Mouse (Mus musculus): Measurements from ENCODE around the gene Setd5. TPM values are rescaled to one million over a fixed set of nuclear protein-coding genes. Genes with fewer than 3 reads are reported as not detected.

The Setd5 gene
- 56.3 and 63.1 TPM in 2 replicates for polyA plus RNA-seq (2014; fragmentation: Nextera tagmentation; extraction: Ambion mirVana)

DNA sequence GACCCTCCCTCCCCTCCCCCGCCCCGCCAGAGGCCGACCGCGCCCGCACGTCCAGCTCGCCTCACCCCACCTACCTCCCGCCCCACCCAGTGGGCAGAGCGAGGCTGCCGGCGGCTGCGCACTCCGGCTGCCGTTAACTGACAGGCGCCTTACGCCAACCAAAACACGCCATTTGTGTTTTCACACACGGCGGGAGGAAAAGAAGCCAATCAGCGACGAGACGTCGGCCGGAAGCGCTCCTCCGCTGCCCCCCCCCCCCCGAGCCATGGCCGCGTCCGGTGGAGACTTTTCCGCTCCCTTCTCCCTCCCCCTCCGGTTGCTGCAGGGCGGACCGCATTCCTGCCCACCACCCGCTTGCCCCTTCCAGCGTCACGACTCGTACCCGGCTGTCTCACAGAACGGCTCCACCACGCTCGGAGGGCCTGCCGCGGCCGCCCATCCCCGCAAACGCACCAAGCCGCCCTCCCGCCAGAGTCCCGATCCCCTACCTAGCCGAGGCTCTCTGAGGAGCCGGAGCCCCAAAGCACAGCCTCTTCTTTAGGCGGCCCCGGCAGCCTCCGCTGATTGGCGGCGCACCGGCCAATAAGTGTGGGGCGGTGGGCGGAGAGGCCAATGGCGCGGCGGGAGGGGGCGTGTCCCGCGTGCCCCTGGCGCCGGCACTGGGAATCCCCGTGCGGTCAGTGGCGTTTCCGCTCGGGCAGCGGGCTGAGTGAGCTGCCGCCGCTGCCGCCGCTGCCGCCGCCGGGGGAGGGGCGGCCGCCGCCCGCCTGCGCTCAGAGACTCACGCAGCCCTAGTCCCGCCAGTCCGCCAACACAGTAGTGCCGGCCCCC, at the start of gene Setd5:
Setd5 (plus strand) TSS at position 680 of the 831 bp plus-strand sequence.
- H3K9me3 ChIP-seq (ENCODE audit: control insufficient read depth, low read length), result no peaks in the 10 kb centered on the region
- H3K4me3 ChIP-seq (ENCODE audit: low read depth, low read length), result peak within 1 kb of the TSS; percentile 91
- no peaks in the 10 kb centered on the region for H3K27me3 ChIP-seq (ENCODE audit: control insufficient read depth, insufficient read depth, low read length)
- H3K4me1 ChIP-seq (ENCODE audit: control insufficient read depth, insufficient read depth, low read length), result peaks cover 33% of the 10 kb centered on the region
- peak within 1 kb of the TSS; percentile 99 for H3K27ac ChIP-seq (ENCODE audit: low read depth, low read length)
- peak within 1 kb of the TSS; percentile 98 for H3K4me2 ChIP-seq (ENCODE audit: low read depth, low read length)
- H3K9ac ChIP-seq (replicated peaks; ENCODE audit: low read depth, low read length), result peak within 1 kb of the TSS; percentile 96
- H3K36me3 ChIP-seq (ENCODE audit: control insufficient read depth, insufficient read depth, low read length), result no peaks in the 10 kb centered on the region
- peak; percentile 95 for ATAC-seq (ENCODE audit: low read depth)
- WGBS, result 0% methylated on average over 60 of the region's 91 CpGs

DNA sequence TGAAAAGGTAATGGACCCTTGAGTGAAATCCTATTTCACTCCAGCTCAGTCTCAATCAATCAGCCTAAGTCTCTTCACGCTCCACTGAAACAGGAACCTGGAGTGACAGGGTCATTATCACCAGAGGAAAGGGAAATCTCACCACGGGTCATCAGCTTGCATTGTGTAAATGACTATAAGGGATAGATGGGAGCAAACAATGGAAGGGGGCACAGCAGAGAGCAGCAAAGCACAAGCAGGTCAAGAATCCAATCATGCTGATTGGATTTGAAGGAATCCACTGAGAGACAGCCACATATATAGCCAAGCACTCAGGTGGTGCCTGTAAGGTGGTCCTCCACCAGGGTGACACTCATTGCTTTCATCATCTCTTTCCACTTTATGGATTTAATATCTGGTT, 49.7 kb upstream of the Setd5 start:
- Histone ChIP-seq H3K4me2 (ENCODE audit: low read depth, low read length) (no peak overlapping the region), H3K9ac (replicated peaks; ENCODE audit: low read depth, low read length) (no peak overlapping the region), H3K36me3 (ENCODE audit: control insufficient read depth, insufficient read depth, low read length) (no peaks in the 10 kb centered on the region), H3K9me3 (ENCODE audit: control insufficient read depth, low read length) (no peaks in the 10 kb centered on the region), H3K27ac (ENCODE audit: low read depth, low read length) (no peak overlapping the region), H3K4me1 (ENCODE audit: control insufficient read depth, insufficient read depth, low read length) (no peaks in the 10 kb centered on the region), H3K27me3 (ENCODE audit: control insufficient read depth, insufficient read depth, low read length) (no peaks in the 10 kb centered on the region), H3K4me3 (ENCODE audit: low read depth, low read length) (no peak overlapping the region)
- ATAC-seq (ENCODE audit: low read depth), result no peak
- WGBS, result 5% methylated on average over 2 of the region's 2 CpGs

DNA sequence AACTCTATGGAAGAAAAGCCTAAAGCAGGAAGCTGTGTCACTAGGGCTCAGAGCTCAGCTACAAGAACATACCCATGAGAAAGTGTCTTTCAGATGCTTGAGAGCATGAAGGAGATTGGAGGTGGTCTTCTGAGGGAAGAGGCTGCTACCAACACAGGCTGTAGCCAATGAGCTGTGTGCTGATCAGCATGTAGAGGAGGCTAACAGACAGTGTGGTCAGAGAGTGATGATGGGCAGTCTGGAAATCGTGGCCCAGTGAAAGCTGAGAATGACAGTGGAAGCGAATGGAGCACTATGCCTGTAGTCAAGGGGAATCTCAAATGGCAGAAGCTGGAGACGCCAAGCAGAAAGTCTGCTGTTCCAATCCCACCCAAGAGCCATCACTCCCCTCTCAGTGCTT, 48.2 kb upstream of the Setd5 start:
- Histone ChIP-seq H3K4me2 (ENCODE audit: low read depth, low read length) (no peak overlapping the region), H3K36me3 (ENCODE audit: control insufficient read depth, insufficient read depth, low read length) (no peaks in the 10 kb centered on the region), H3K27me3 (ENCODE audit: control insufficient read depth, insufficient read depth, low read length) (no peaks in the 10 kb centered on the region), H3K27ac (ENCODE audit: low read depth, low read length) (no peak overlapping the region), H3K4me1 (ENCODE audit: control insufficient read depth, insufficient read depth, low read length) (no peaks in the 10 kb centered on the region), H3K4me3 (ENCODE audit: low read depth, low read length) (no peak overlapping the region), H3K9me3 (ENCODE audit: control insufficient read depth, low read length) (no peaks in the 10 kb centered on the region), H3K9ac (replicated peaks; ENCODE audit: low read depth, low read length) (no peak overlapping the region)
- WGBS, result 83% methylated on average over 3 of the region's 3 CpGs
- no peak for ATAC-seq (ENCODE audit: low read depth)

DNA sequence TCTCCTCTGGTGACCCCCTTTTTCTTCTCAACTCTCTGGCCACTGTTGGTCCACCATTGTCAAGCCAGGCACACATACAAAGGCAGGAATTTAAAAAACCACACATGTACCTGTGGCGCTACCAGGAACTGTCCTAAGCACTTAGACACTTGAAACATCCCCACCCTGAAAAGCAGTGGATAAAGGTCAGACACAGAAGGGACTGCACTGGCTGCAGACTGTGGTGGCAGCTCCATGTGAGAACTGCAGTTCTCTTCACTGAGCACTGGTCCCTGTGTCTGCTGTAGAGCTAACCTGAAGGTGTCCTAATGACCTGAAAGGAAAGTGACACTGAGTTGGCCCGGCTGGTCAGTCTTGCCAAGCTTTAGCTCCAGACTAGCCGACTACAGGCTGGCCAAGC, 46.6 kb upstream of the Setd5 start:
- WGBS, result 80% methylated on average over 3 of the region's 3 CpGs
- Histone ChIP-seq H3K9me3 (ENCODE audit: control insufficient read depth, low read length) (no peaks in the 10 kb centered on the region), H3K36me3 (ENCODE audit: control insufficient read depth, insufficient read depth, low read length) (no peaks in the 10 kb centered on the region), H3K27me3 (ENCODE audit: control insufficient read depth, insufficient read depth, low read length) (no peaks in the 10 kb centered on the region), H3K27ac (ENCODE audit: low read depth, low read length) (no peak overlapping the region), H3K4me1 (ENCODE audit: control insufficient read depth, insufficient read depth, low read length) (no peaks in the 10 kb centered on the region), H3K4me3 (ENCODE audit: low read depth, low read length) (no peak overlapping the region), H3K4me2 (ENCODE audit: low read depth, low read length) (no peak overlapping the region), H3K9ac (replicated peaks; ENCODE audit: low read depth, low read length) (no peak overlapping the region)
- no peak for ATAC-seq (ENCODE audit: low read depth)

DNA sequence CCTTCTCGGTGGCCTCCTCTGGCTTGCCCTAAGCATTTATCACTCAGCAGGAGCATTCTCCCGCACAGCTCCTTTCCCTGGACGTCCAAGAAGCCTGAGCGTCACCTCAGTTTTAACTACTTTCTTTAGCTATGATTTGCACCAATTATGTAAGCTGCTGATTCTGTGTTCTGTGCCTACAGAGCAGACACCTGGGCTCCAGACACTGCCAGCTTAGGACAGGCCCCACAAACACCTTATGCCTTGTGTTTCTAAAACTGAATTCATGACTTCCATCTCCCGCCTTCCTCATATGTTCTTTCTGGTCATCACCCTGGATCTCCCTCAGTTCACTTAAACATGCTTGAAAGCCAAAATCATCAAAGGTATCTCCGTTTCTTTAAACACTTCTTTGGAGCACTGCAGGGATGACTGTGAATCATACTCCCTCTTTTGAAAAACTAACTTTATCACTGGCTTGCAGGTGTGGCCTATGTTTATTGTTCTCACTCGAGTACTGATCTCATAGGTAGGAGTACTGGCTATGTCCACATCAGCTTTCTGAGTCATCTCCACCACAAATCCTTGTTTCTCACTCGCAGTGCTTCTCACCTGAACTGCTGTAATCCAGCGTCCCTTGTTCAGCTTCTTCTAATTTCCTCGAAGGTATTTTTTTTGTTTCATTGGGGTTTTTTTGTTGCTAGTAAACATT, 46.0 kb upstream of the Setd5 start:
- H3K4me1 ChIP-seq (ENCODE audit: control insufficient read depth, insufficient read depth, low read length), result no peaks in the 10 kb centered on the region
- H3K27me3 ChIP-seq (ENCODE audit: control insufficient read depth, insufficient read depth, low read length), result no peaks in the 10 kb centered on the region
- ATAC-seq (ENCODE audit: low read depth), result no peak
- WGBS, result 77% methylated on average over 10 of the region's 10 CpGs
- no peak overlapping the region for H3K27ac ChIP-seq (ENCODE audit: low read depth, low read length)
- H3K9me3 ChIP-seq (ENCODE audit: control insufficient read depth, low read length), result no peaks in the 10 kb centered on the region
- H3K9ac ChIP-seq (replicated peaks; ENCODE audit: low read depth, low read length), result no peak overlapping the region
- no peak overlapping the region for H3K4me2 ChIP-seq (ENCODE audit: low read depth, low read length)
- H3K4me3 ChIP-seq (ENCODE audit: low read depth, low read length), result no peak overlapping the region
- H3K36me3 ChIP-seq (ENCODE audit: control insufficient read depth, insufficient read depth, low read length), result no peaks in the 10 kb centered on the region

DNA sequence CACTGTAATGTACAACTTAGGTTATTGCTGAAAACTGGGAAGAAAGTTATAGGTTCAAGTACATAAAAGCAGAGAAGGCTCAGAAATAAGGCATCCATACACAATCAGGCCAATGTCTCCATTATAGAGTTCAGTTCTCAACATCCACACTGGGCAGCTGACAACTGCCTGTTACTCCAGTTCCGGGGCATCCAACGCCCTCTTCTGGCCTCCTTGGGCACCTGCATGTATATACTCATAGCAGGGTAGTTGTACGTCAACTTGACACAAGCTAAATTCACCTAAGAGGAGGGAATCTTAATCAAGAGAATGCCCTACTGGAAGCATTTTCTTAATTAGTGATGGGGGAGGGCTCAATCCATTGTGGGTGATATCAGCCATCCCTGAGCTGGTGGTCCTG, 45.0 kb upstream of the Setd5 start:
- no peak overlapping the region for H3K9ac ChIP-seq (replicated peaks; ENCODE audit: low read depth, low read length)
- H3K4me1 ChIP-seq (ENCODE audit: control insufficient read depth, insufficient read depth, low read length), result no peaks in the 10 kb centered on the region
- no peaks in the 10 kb centered on the region for H3K36me3 ChIP-seq (ENCODE audit: control insufficient read depth, insufficient read depth, low read length)
- no peak overlapping the region for H3K4me2 ChIP-seq (ENCODE audit: low read depth, low read length)
- H3K9me3 ChIP-seq (ENCODE audit: control insufficient read depth, low read length), result no peaks in the 10 kb centered on the region
- 72% methylated on average over 3 of the region's 3 CpGs for WGBS
- no peak for ATAC-seq (ENCODE audit: low read depth)
- no peak overlapping the region for H3K27ac ChIP-seq (ENCODE audit: low read depth, low read length)
- no peaks in the 10 kb centered on the region for H3K27me3 ChIP-seq (ENCODE audit: control insufficient read depth, insufficient read depth, low read length)
- no peak overlapping the region for H3K4me3 ChIP-seq (ENCODE audit: low read depth, low read length)

DNA sequence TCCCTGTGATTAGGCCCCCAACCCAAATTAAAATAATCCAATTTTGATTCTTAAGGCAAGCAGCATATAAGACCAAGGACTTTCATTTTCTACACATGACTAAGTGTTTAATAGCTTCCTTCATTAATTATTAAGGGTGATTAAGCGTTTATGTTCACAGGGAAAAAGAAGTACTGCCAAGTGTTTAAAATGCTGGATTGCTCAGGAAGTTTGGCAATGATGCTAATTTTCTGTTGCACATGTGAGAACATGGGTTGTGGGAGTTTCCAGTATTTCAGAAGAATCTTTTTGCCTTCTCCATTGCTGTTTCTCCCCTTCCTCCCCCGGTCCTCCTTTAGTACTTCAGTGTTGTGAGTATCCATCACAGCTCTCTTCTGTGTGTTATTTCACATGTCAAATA, 44.0 kb upstream of the Setd5 start:
- Histone ChIP-seq H3K36me3 (ENCODE audit: control insufficient read depth, insufficient read depth, low read length) (no peaks in the 10 kb centered on the region), H3K27ac (ENCODE audit: low read depth, low read length) (no peak overlapping the region), H3K27me3 (ENCODE audit: control insufficient read depth, insufficient read depth, low read length) (no peaks in the 10 kb centered on the region), H3K4me1 (ENCODE audit: control insufficient read depth, insufficient read depth, low read length) (peaks cover under 1% of the 10 kb centered on the region; the same call in 1 of the 2 replicates), H3K9ac (replicated peaks; ENCODE audit: low read depth, low read length) (no peak overlapping the region), H3K9me3 (ENCODE audit: control insufficient read depth, low read length) (no peaks in the 10 kb centered on the region), H3K4me2 (ENCODE audit: low read depth, low read length) (no peak overlapping the region), H3K4me3 (ENCODE audit: low read depth, low read length) (no peak overlapping the region)
- no peak for ATAC-seq (ENCODE audit: low read depth)
- WGBS, result 77% methylated on average over 2 of the region's 2 CpGs

DNA sequence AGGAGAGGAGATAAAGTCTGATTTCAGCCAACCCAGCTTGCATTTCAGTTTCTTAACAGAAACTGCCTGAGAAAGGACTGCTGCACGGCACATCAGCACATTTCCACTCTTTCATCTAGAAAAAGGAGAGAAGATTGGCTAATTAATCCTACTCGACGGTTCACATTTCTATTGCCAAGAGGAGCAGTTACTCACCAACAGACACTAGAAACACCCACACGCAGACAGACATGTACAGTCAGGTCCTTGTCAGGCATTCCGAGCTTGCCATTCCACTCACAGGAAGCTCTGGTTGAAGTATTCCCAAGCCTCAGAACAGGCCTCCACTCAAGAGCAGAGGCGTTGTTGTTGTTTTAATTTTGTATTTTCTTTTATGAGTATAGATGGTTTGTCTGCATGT, 42.7 kb upstream of the Setd5 start:
- Histone ChIP-seq H3K27ac (ENCODE audit: low read depth, low read length) (no peak overlapping the region), H3K4me3 (ENCODE audit: low read depth, low read length) (no peak overlapping the region), H3K36me3 (ENCODE audit: control insufficient read depth, insufficient read depth, low read length) (no peaks in the 10 kb centered on the region), H3K9ac (replicated peaks; ENCODE audit: low read depth, low read length) (no peak overlapping the region), H3K27me3 (ENCODE audit: control insufficient read depth, insufficient read depth, low read length) (no peaks in the 10 kb centered on the region), H3K4me1 (ENCODE audit: control insufficient read depth, insufficient read depth, low read length) (peaks cover 6% of the 10 kb centered on the region; the same call in 1 of the 2 replicates), H3K9me3 (ENCODE audit: control insufficient read depth, low read length) (no peaks in the 10 kb centered on the region), H3K4me2 (ENCODE audit: low read depth, low read length) (no peak overlapping the region)
- ATAC-seq (ENCODE audit: low read depth), result no peak
- 86% methylated on average over 6 of the region's 6 CpGs for WGBS

DNA sequence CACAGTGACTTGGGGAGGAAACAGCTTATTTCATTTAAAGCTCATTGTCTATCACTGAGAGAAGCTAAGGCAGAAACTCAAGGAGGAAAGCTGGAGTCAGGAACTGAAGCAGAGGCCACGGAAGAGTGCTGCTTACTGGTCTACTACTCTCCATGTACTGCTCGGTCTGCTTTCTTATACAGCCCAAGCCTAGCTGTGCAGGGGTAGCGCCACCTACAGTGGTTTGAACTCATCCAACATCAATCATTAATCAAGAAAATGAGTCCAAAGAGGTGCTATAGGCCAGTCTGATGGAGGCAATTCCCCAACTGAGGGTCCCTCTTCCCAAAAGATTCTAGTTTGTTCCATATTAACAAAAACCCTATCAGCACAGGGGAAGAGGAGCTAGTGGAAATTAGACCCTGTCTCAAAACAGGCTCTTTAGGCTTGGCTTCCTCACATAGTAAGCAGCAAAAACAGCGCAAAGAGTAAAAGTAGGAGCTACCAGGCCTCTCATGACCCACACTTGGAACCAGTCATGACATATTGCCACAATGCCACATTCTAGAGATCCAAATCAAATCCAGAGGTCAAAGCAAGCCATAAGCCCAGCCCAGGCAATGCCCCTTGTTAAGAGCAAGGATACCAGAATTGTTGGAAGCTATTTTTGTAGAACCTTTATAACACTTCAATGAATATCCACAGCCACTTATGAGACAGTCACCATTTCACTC, 40.5 kb upstream of the Setd5 start:
- Histone ChIP-seq H3K9ac (replicated peaks; ENCODE audit: low read depth, low read length) (no peak overlapping the region), H3K4me2 (ENCODE audit: low read depth, low read length) (no peak overlapping the region), H3K4me1 (ENCODE audit: control insufficient read depth, insufficient read depth, low read length) (peaks cover 6% of the 10 kb centered on the region; the same call in 1 of the 2 replicates), H3K36me3 (ENCODE audit: control insufficient read depth, insufficient read depth, low read length) (no peaks in the 10 kb centered on the region), H3K27me3 (ENCODE audit: control insufficient read depth, insufficient read depth, low read length) (no peaks in the 10 kb centered on the region), H3K27ac (ENCODE audit: low read depth, low read length) (no peak overlapping the region), H3K9me3 (ENCODE audit: control insufficient read depth, low read length) (no peaks in the 10 kb centered on the region), H3K4me3 (ENCODE audit: low read depth, low read length) (no peak overlapping the region)
- 75% methylated on average over 4 of the region's 4 CpGs for WGBS
- no peak for ATAC-seq (ENCODE audit: low read depth)
